Mouse (Mus musculus): Measurements from ENCODE around the gene Kcnk3.

- TF ChIP-seq GATA1 (IDR thresholded peaks at IDR 0.05; ENCODE audit: low read length), result no peak
- TF ChIP-seq TAL1 (IDR thresholded peaks at IDR 0.05; ENCODE audit: low read length), result no peak
Observed at GRCm38 (mm10) chr5:30604769-30605188, 16.8 kb downstream of the Kcnk3 start.
